ENCODE assay signal across 8 mouse cellular contexts in the genomic region with DNA sequence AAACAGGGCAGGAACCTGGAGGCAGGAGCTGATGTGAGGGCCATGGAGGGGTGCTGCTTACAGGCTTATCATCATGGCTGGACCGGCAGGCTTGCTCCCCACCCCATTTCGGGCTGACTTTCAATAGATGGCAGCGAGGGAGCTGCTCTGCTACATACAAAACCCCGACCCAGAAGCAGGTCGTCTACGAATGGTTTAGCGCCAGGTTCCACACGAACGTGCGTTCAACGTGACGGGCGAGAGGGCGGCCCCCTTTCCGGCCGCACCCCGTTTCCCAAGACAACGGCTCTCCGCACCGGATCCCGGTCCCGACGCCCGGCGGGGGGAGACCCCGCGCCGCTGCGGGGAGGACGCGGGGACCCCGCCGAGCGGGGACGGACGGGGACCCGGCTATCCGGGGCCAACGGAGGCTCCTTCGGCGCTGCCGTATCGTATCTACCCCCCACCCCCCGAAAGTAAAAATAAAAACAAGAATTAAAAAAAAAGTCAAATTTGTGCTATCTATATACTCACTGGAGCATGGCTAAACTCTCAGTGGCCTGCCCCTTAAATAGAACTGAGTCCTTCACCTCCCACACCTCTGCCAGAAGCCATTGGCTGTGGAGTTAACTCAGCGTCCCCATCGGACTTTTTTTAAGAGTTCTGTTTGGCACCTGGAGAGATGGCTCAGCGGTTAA. TPM values are rescaled to one million over a fixed set of nuclear protein-coding genes. Genes with fewer than 3 reads are reported as not detected.
A peak's percentile ranks its signal among the peaks of the same experiment; 100 is the strongest.
DNase-seq lines count a peak whose midpoint lies in the region; ATAC-seq and TF ChIP-seq lines count a peak whose summit lies in the region.

No protein-coding gene starts in this region.

- peak; percentile 50; the same call in 1 of the 2 replicates for ATAC-seq in lung, embryonic 14.5 days (ENCODE audit: insufficient read depth)
- ATAC-seq in megakaryocyte-erythroid progenitor cell, adult 5-6 weeks (replicated peaks; ENCODE audit: low FRiP score, low TSS enrichment, poor library complexity, severe bottlenecking): 0 out of 2 replicates have a peak, but pooled peaks have one; percentile 42

- peak overlapping the region; percentile 45 for H3K4me3 ChIP-seq in lung, embryonic 14.5 days (ENCODE audit: low read depth, low read length)
- H3K4me3 ChIP-seq in bone marrow, adult 2 months (replicated peaks; ENCODE audit: control insufficient read depth, low read depth, low read length): peak overlapping the region; percentile 55
- peak overlapping the region; percentile 56 for H3K4me3 ChIP-seq in hindbrain, embryonic 10.5 days

- TF ChIP-seq POLR2A in bone marrow, adult 2 months (IDR thresholded peaks at IDR 0.05; ENCODE audit: borderline replicate concordance, control insufficient read depth, low read depth, low read length): no peak

- H3K4me1 ChIP-seq in lung, embryonic 14.5 days (ENCODE audit: insufficient read depth): no peaks in the 10 kb centered on the region
- H3K4me1 ChIP-seq in bone marrow, adult 2 months (ENCODE audit: control insufficient read depth, insufficient read depth, low read length): peaks cover 9% of the 10 kb centered on the region
- peaks cover 9% of the 10 kb centered on the region for H3K4me1 ChIP-seq in hindbrain, embryonic 10.5 days (replicated peaks)

- H3K27me3 ChIP-seq in lung, embryonic 14.5 days (ENCODE audit: insufficient read depth, low read length): 0 out of 2 replicates have a peak, but pooled peaks cover 5% of the 10 kb centered on the region
- H3K27me3 ChIP-seq in hindbrain, embryonic 10.5 days (ENCODE audit: insufficient read depth, poor library complexity, severe bottlenecking): peaks cover 21% of the 10 kb centered on the region

- TF ChIP-seq CTCF in lung, embryonic 14.5 days (IDR thresholded peaks at IDR 0.05; ENCODE audit: low read depth): no peak
- TF ChIP-seq CTCF in bone marrow, adult 2 months (IDR thresholded peaks at IDR 0.05; ENCODE audit: control insufficient read depth, insufficient read depth, low read length): no peak

- DNase-seq in lung, embryonic 14.5 days: peak; percentile 34
- no peak for DNase-seq in lung, postnatal 14 days
- DNase-seq in hindbrain, embryonic 10.5 days (ENCODE audit: low spot score): peak; percentile 20
- peak; percentile 41 for DNase-seq in thymus, postnatal 4 days
- no peak for DNase-seq in right cerebral cortex, postnatal 10 days (ENCODE audit: low spot score in 2 of 2)
- DNase-seq in right cerebral cortex, postnatal 36 days (ENCODE audit: low spot score in 2 of 2): no peak

- 2% methylated on average over 47 of the region's 47 CpGs for WGBS in lung, embryonic 14.5 days
- 2% methylated on average over 47 of the region's 47 CpGs for WGBS in bone marrow, adult 2 months
- 3% methylated on average over 47 of the region's 47 CpGs for WGBS in hindbrain, embryonic 10.5 days

- peak overlapping the region; percentile 56 for H3K9ac ChIP-seq in lung, embryonic 14.5 days

- H3K27ac ChIP-seq in lung, embryonic 14.5 days (ENCODE audit: low read depth): no peak overlapping the region
- peak overlapping the region; percentile 27 for H3K27ac ChIP-seq in bone marrow, adult 2 months (ENCODE audit: control insufficient read depth, insufficient read depth, low read depth, low read length, poor library complexity)
- H3K27ac ChIP-seq in hindbrain, embryonic 10.5 days: peak overlapping the region; percentile 56; the same call in 1 of the 2 replicates

- no peaks in the 10 kb centered on the region for H3K9me3 ChIP-seq in lung, embryonic 14.5 days (ENCODE audit: low read depth, low read length)
- no peaks in the 10 kb centered on the region for H3K9me3 ChIP-seq in hindbrain, embryonic 10.5 days

- H3K4me2 ChIP-seq in lung, embryonic 14.5 days: peak overlapping the region; percentile 81

- no peaks in the 10 kb centered on the region for H3K36me3 ChIP-seq in lung, embryonic 14.5 days (ENCODE audit: insufficient read depth)
- no peaks in the 10 kb centered on the region for H3K36me3 ChIP-seq in hindbrain, embryonic 10.5 days

RNA-seq across cellular contexts. Expression of a gene that starts 9.5 kb away (rescaled TPM):
- polyA plus RNA-seq in lung, embryonic 14.5 days (2014; fragmentation: Nextera tagmentation; extraction: Ambion mirVana): 44.0 and 46.2 TPM in 2 replicates
- polyA plus RNA-seq in bone marrow, adult 2 months (2011; ENCODE audit: insufficient read depth, insufficient read length, low replicate concordance, missing spikeins): 14.1 and 23.8 TPM in 2 replicates
- 39.5 and 48.8 TPM in 2 replicates for polyA plus RNA-seq in hindbrain, embryonic 10.5 days (2016; fragmentation: Nextera tagmentation; extraction: Ambion mirVana)
- total RNA-seq in megakaryocyte-erythroid progenitor cell, adult 5-6 weeks (2014; fragmentation: Nextera tagmentation): 43.2 and 49.4 TPM in 2 replicates
- 29.1 and 42.8 TPM in 2 replicates for total RNA-seq in megakaryocyte-erythroid progenitor cell, adult 5-6 weeks (2017)

RNA-seq across cellular contexts. Expression of a gene that starts 32.1 kb away (rescaled TPM):
- polyA plus RNA-seq in lung, embryonic 14.5 days (2014; fragmentation: Nextera tagmentation; extraction: Ambion mirVana): 91.5 and 93.1 TPM in 2 replicates
- polyA plus RNA-seq in bone marrow, adult 2 months (2011; ENCODE audit: insufficient read depth, insufficient read length, low replicate concordance, missing spikeins): 26.4 and 29.7 TPM in 2 replicates
- polyA plus RNA-seq in hindbrain, embryonic 10.5 days (2016; fragmentation: Nextera tagmentation; extraction: Ambion mirVana): 76.3 and 78.3 TPM in 2 replicates
- 89.8 and 97.2 TPM in 2 replicates for total RNA-seq in megakaryocyte-erythroid progenitor cell, adult 5-6 weeks (2014; fragmentation: Nextera tagmentation)
- 150 and 178 TPM in 2 replicates for total RNA-seq in megakaryocyte-erythroid progenitor cell, adult 5-6 weeks (2017)

RNA-seq across cellular contexts. Expression of a gene that starts 53.4 kb away (rescaled TPM):
- 45.5 and 46.6 TPM in 2 replicates for polyA plus RNA-seq in lung, embryonic 14.5 days (2014; fragmentation: Nextera tagmentation; extraction: Ambion mirVana)
- 101 and 121 TPM in 2 replicates for polyA plus RNA-seq in bone marrow, adult 2 months (2011; ENCODE audit: insufficient read depth, insufficient read length, low replicate concordance, missing spikeins)
- polyA plus RNA-seq in hindbrain, embryonic 10.5 days (2016; fragmentation: Nextera tagmentation; extraction: Ambion mirVana): 74.5 and 83.9 TPM in 2 replicates
- 36.8 and 53.5 TPM in 2 replicates for total RNA-seq in megakaryocyte-erythroid progenitor cell, adult 5-6 weeks (2014; fragmentation: Nextera tagmentation)
- 17.8 and 43.6 TPM in 2 replicates for total RNA-seq in megakaryocyte-erythroid progenitor cell, adult 5-6 weeks (2017)

RNA-seq across cellular contexts. Expression of a gene that starts 55.1 kb away (rescaled TPM):
- polyA plus RNA-seq in lung, embryonic 14.5 days (2014; fragmentation: Nextera tagmentation; extraction: Ambion mirVana): 98.3 and 98.8 TPM in 2 replicates
- polyA plus RNA-seq in bone marrow, adult 2 months (2011; ENCODE audit: insufficient read depth, insufficient read length, low replicate concordance, missing spikeins): 25.8 and 42.3 TPM in 2 replicates
- polyA plus RNA-seq in hindbrain, embryonic 10.5 days (2016; fragmentation: Nextera tagmentation; extraction: Ambion mirVana): 113 and 125 TPM in 2 replicates
- 187 and 249 TPM in 2 replicates for total RNA-seq in megakaryocyte-erythroid progenitor cell, adult 5-6 weeks (2014; fragmentation: Nextera tagmentation)
- total RNA-seq in megakaryocyte-erythroid progenitor cell, adult 5-6 weeks (2017): 228 and 238 TPM in 2 replicates

Comparison
In these comparisons a context has a peak if more than half of its experiments do, and no peak if none do; other contexts are left out.
1. DNase-seq: peak in lung, embryonic 14.5 days (single experiment), hindbrain, embryonic 10.5 days (single experiment) and thymus, postnatal 4 days (single experiment); none in lung, postnatal 14 days (single experiment), right cerebral cortex, postnatal 10 days (0 of 2) and right cerebral cortex, postnatal 36 days (0 of 2).
2. Peak in every context shown above with its lines, with median percentiles within 50 percentile points of each other: H3K4me3 ChIP-seq.